Mouse (Mus musculus): ENCODE results near the gene Macrod2.

DNA sequence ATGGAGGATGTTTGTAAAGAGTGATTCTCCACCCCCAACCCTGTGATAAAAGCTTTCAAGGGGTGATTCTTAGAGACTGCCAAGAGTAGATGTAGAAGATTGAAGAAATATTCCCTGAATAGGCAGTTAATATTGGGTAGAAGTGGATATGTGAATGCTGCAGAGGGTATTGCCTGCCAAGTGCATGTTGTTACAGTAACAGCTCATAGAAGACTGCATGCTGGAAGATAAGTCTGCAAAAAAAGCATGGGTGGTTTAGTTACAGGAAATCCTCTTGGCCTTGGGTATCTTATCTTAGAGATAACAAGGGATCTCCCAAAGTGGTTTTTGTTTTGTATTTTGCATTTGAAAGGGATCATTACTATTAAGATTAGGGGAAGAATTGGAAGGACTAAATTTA, 30.7 kb downstream of the Macrod2 start:
- TF ChIP-seq CTCF (IDR thresholded peaks at IDR 0.05; ENCODE audit: low read depth) (no peak), EP300 (optimal IDR thresholded peaks at IDR 0.05) (no peak)

All from stomach, postnatal 0 days (tissue).